Mouse (Mus musculus) midbrain, embryonic 11.5 days (tissue): ENCODE data around the gene Olfr1170. TPM values are rescaled to one million over a fixed set of nuclear protein-coding genes. Genes with fewer than 3 reads are reported as not detected.

Experiments used
- ATAC-seq: fragments of 200-750 bp; cut with Nextera tagmentation; 2 replicates; pipeline ENCODE4 v1.8.0; 2017; ENCODE audit warnings: moderate TSS enrichment, moderate library complexity; ENCODE audit not compliant: low FRiP score
- DNase-seq: peaks from one replicate; pipeline ENCODE4 v3.0.0; 2015; ENCODE audit warnings: low spot score; ENCODE audit errors: missing footprints
- H3K27ac ChIP-seq: fragments of 300-500 bp; sonication (generic); 2 replicates; pipeline ENCODE4 v1.5.1; 2014; ENCODE audit warnings: low read depth, low read length
- H3K27me3 ChIP-seq: fragments of 300-500 bp; sonication (generic); 2 replicates; pipeline ENCODE4 v1.6.1; 2014; ENCODE audit warnings: mild to moderate bottlenecking, low read length, moderate library complexity, mixed read lengths; ENCODE audit not compliant: control insufficient read depth, insufficient read depth
- H3K36me3 ChIP-seq: fragments of 300-500 bp; sonication (generic); 2 replicates; pipeline ENCODE4 v1.6.1; 2014; ENCODE audit warnings: mild to moderate bottlenecking, low read length, moderate library complexity, mixed read lengths; ENCODE audit not compliant: control insufficient read depth, insufficient read depth
- H3K4me1 ChIP-seq: fragments of 300-500 bp; sonication (generic); 2 replicates; pipeline ENCODE4 v1.6.1; 2014; ENCODE audit warnings: low read length; ENCODE audit not compliant: control insufficient read depth, insufficient read depth
- H3K4me2 ChIP-seq: fragments of 300-500 bp; sonication (generic); 2 replicates; pipeline ENCODE4 v1.6.1; 2014; ENCODE audit warnings: mild to moderate bottlenecking, moderate library complexity
- H3K4me3 ChIP-seq: fragments of 300-500 bp; sonication (generic); 2 replicates; pipeline ENCODE4 v1.5.1; 2014; ENCODE audit warnings: low read depth, low read length
- H3K9ac ChIP-seq: fragments of 300-500 bp; sonication (generic); 2 replicates; pipeline ENCODE4 v1.6.1; 2014; ENCODE audit warnings: low read length
- H3K9me3 ChIP-seq: fragments of 300-500 bp; sonication (generic); 2 replicates; pipeline ENCODE4 v1.6.1; 2016; ENCODE audit warnings: low read length; ENCODE audit not compliant: control insufficient read depth
- WGBS: fragments of 180-500 bp; shearing (Covaris S2); extraction: QIAGEN DNeasy Blood & Tissue Kit; methylation state at CpG from one replicate; pipeline ENCODE4 v1.1.7; 2014; 5-methylcytosine and 5-hydroxymethylcytosine counted together
- polyA plus RNA-seq: library from polyadenylated mRNA; unstranded; fragments of >200 nt; fragmentation: Nextera tagmentation; extraction: Ambion mirVana; gene quantifications from 2 replicates; pipeline ENCODE4 v1.2.1, GENCODE M21; 2014

Olfr1170 gene
- not detected in 2 replicates for polyA plus RNA-seq

GRCm38 (mm10) chr2:88228234-88228633 lies at the start of gene Olfr1170:
Gene Olfr1170, minus strand, starts transcription at chr2:88228334.
- Histone ChIP-seq H3K4me2 (no peak within 1 kb of the TSS), H3K27ac (no peak within 1 kb of the TSS), H3K9ac (no peak within 1 kb of the TSS), H3K4me3 (no peak within 1 kb of the TSS), H3K27me3 (no peaks in the 10 kb centered on the region), H3K36me3 (no peaks in the 10 kb centered on the region), H3K4me1 (no peaks in the 10 kb centered on the region), H3K9me3 (no peaks in the 10 kb centered on the region)
- DNase-seq (no peak), ATAC-seq (no peak)
- WGBS: 89% methylated on average over 1 of the region's 1 CpGs

DNA sequence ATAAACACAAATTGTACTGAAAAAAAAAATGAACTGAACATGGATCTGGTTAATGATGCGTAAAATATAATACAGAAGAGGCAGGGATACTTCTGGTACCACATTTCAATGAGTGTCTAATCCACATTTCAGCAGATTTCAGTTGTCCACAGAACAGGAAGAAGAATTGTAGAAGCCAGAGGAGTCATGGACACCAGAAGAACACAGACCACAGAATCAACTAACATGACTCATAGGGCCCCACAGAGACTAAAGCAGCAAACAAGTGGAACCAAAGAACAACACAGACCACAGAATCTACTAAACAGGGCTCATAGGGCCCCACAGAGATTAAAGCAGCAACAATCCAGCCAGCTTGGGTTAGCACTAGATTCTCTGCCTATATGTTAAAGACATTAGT lies 7.3 kb downstream of the Olfr1170 start:
- Histone ChIP-seq H3K27me3 (no peaks in the 10 kb centered on the region), H3K9ac (no peak overlapping the region), H3K4me2 (no peak overlapping the region), H3K36me3 (no peaks in the 10 kb centered on the region), H3K9me3 (no peaks in the 10 kb centered on the region), H3K4me1 (no peaks in the 10 kb centered on the region), H3K4me3 (no peak overlapping the region), H3K27ac (no peak overlapping the region)
- DNase-seq: no peak
- no peak for ATAC-seq
- WGBS: 91% methylated on average over 1 of the region's 1 CpGs

GRCm38 (mm10) chr2:88181580-88181979 lies 46.6 kb downstream of the Olfr1170 start, which contains the start of gene Olfr1168:
Gene Olfr1168, plus strand, starts transcription at chr2:88181880.
- Histone ChIP-seq H3K36me3 (no peaks in the 10 kb centered on the region), H3K9me3 (no peaks in the 10 kb centered on the region), H3K4me2 (no peak within 1 kb of the TSS), H3K27me3 (no peaks in the 10 kb centered on the region), H3K9ac (no peak within 1 kb of the TSS), H3K4me3 (no peak within 1 kb of the TSS), H3K4me1 (no peaks in the 10 kb centered on the region), H3K27ac (no peak within 1 kb of the TSS)
- no peak for DNase-seq
- ATAC-seq: no peak
- 96% methylated on average over 2 of the region's 2 CpGs for whole genome bisulfite sequencing

Other genes with a start within 250 kb of the Olfr1170 start
- gene Olfr1158, start 238.2 kb downstream of the Olfr1170 start, polyA plus RNA-seq: not detected in 2 replicates
- not detected in 2 replicates for gene Olfr1160, start 220.1 kb downstream of the Olfr1170 start, polyA plus RNA-seq
- not detected in 2 replicates for gene Olfr1161, start 205.6 kb downstream of the Olfr1170 start, polyA plus RNA-seq
- gene Olfr73, start 190.6 kb downstream of the Olfr1170 start, polyA plus RNA-seq: not detected in 2 replicates
- gene Olfr1162, start 177.2 kb downstream of the Olfr1170 start, polyA plus RNA-seq: not detected in 2 replicates
- gene Olfr1163, start 156.5 kb downstream of the Olfr1170 start, polyA plus RNA-seq: not detected in 2 replicates
- gene Olfr1164, start 134.4 kb downstream of the Olfr1170 start, polyA plus RNA-seq: not detected in 2 replicates
- not detected in 2 replicates for gene Olfr1166, start 100.1 kb downstream of the Olfr1170 start, polyA plus RNA-seq
- gene Olfr1167, start 73.1 kb downstream of the Olfr1170 start, polyA plus RNA-seq: not detected in 2 replicates
- not detected in 2 replicates for gene Olfr1168, start 46.5 kb downstream of the Olfr1170 start, polyA plus RNA-seq
- gene Olfr1173, start 51.5 kb upstream of the Olfr1170 start, polyA plus RNA-seq: not detected in 2 replicates
- not detected in 2 replicates for gene Olfr1174-ps, start 86.8 kb upstream of the Olfr1170 start, polyA plus RNA-seq
- gene Olfr1175-ps, start 98.9 kb upstream of the Olfr1170 start, polyA plus RNA-seq: not detected in 2 replicates
- gene Olfr1176, start 108.4 kb upstream of the Olfr1170 start, polyA plus RNA-seq: not detected in 2 replicates
- gene Olfr1177-ps, start 118.2 kb upstream of the Olfr1170 start, polyA plus RNA-seq: not detected in 2 replicates
- not detected in 2 replicates for gene Olfr1178, start 158.7 kb upstream of the Olfr1170 start, polyA plus RNA-seq
- not detected in 2 replicates for gene Olfr1179, start 178.1 kb upstream of the Olfr1170 start, polyA plus RNA-seq
- gene Olfr1180, start 190.8 kb upstream of the Olfr1170 start, polyA plus RNA-seq: not detected in 2 replicates
- gene Olfr1181, start 197.8 kb upstream of the Olfr1170 start, polyA plus RNA-seq: not detected in 2 replicates
- not detected in 2 replicates for gene Gm13757, start 220.8 kb upstream of the Olfr1170 start, polyA plus RNA-seq
- not detected in 2 replicates for gene Olfr1183, start 226.5 kb upstream of the Olfr1170 start, polyA plus RNA-seq